Mouse (Mus musculus): ENCODE measurements at regions not wholly inside any gene's neighbourhood (a gene's known extent, or its start where the extent isn't known, plus 50 kb on each side); places are given as distances from the start of the nearest gene placed in this dataset.

DNA sequence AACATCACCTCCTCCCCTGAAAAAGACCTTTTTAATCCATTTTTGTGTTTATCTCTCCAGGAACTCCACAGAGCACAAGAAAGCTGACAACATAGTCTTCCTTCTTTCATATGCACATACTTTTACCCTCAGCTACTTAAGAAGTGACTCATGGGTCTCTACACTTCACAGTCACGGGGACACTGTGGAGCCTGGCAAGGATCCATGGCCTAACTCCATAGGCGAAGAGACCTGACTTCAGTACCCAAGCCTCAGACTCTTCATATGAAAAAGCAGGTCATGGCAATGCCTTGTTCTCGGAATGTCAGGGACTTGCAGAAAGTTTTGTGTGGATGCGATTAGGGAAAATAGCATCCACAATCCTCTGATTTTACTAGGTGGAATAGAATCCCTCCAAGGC lies 230.9 kb downstream of the Adgrl2 start:
- TF ChIP-seq POLR2A (IDR thresholded peaks at IDR 0.05; ENCODE audit: borderline replicate concordance, extremely low read depth, low read depth, low read length) (no peak), CTCF (IDR thresholded peaks at IDR 0.05; ENCODE audit: insufficient read depth, low read length) (no peak)
